Mouse (Mus musculus): ENCODE results near the gene Smyd2. TPM values are rescaled to one million over a fixed set of nuclear protein-coding genes. Genes with fewer than 3 reads are reported as not detected.

The Smyd2 gene
- polyA plus RNA-seq (2015; fragmentation: Nextera tagmentation; extraction: Ambion mirVana), result 93.3 and 98.4 TPM in 2 replicates

DNA sequence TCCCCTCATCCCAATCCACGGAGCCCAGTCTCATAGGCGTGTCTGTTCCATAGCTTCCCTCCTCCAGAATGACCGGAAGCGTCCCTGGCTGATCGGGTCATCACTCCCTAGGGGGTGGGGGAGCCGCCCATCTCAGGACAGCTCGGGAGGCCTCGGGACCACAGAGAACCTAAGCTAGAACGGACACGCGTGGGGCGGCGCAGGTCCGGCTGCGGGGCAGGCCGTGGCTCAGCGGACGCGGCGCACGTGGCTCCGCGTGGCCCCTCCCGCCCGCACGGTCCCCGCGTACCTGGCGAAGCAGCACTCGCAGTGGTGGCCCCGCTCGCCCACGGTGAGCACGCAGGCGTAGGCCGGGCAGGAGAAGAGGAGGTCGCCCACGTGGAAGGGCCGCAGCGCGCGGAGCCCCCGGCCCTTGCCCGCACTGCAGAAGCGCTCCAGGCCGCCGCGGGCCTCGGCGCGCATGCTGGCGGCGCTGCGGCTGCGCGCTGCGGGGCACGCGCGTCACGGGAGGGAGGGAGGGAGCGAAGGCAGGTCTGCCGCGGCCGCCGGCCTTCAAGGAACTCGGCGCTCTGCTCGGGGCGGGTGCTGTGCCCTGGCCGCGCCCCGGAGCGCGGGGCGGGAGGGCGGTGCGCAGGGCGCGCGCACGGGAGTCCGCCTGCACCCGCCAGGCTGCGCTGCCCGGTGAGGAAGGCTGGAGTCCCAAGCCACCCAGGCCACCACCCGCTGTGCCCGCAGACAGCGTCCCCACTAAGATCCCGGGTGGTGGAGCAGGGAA, at the start of gene Smyd2:
Gene Smyd2 (minus strand): TSS at position 546 of the 775 bp plus-strand sequence.
- Histone ChIP-seq H3K4me1 (peaks cover 42% of the 10 kb centered on the region), H3K27ac (peak within 1 kb of the TSS; percentile 68; the same call in 1 of the 2 replicates), H3K4me3 (peak within 1 kb of the TSS; percentile 80), H3K9me3 (no peaks in the 10 kb centered on the region), H3K9ac (peak within 1 kb of the TSS; percentile 87), H3K36me3 (no peaks in the 10 kb centered on the region), H3K4me2 (peak within 1 kb of the TSS; percentile 68), H3K27me3 (0 out of 2 replicates have a peak, but pooled peaks cover 5% of the 10 kb centered on the region)
- peak; percentile 76 for ATAC-seq (ENCODE audit: insufficient number of reproducible peaks, insufficient read depth, low FRiP score, low TSS enrichment, low read depth)
- under 1% methylated on average over 82 of the region's 90 CpGs for WGBS

DNA sequence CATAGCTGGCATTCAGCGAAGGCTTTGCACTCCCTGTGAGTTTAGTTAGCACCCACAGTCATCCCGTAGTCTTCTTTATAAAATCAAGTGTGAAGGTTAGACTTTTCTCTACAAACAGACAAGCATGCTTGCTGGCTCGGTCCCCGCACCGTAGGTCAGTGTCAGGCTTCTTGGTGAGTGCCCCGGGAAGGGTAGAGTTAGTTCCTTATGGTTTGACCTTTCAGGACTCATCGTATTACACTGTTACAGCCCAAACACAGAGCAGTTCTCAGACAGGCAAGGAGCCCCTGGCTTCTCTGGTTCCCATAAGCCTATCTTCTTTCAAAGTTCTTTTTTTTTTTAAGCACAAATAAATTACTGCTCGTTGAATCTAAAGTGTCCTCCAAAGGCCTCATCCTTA, 48.2 kb upstream of the Smyd2 start:
- Histone ChIP-seq H3K27ac (no peak overlapping the region), H3K36me3 (no peaks in the 10 kb centered on the region), H3K27me3 (peaks cover 6% of the 10 kb centered on the region; the same call in 1 of the 2 replicates), H3K9me3 (no peaks in the 10 kb centered on the region), H3K4me3 (no peak overlapping the region), H3K4me1 (peaks cover 4% of the 10 kb centered on the region), H3K9ac (no peak overlapping the region), H3K4me2 (no peak overlapping the region)
- ATAC-seq (ENCODE audit: insufficient number of reproducible peaks, insufficient read depth, low FRiP score, low TSS enrichment, low read depth), result no peak
- WGBS, result 67% methylated on average over 8 of the region's 8 CpGs

DNA sequence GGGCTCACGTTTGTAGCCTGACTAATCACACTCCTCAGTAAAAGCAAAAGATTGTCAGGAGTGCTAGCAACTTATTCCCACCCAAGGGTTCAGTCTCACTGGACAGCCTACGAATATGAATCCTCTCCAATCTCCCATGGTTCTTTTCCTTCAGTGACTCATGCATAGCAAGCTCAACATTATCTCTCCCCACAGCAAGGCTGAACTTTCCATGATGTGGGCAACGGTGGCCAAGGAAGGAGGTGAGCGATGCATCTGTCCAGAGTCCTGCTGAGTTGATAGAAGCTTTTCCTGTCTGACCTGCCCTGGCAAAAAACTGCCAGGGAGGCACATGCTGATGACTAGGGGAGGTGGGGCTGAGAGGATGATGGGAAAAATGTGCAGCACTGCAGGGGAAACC, 45.9 kb upstream of the Smyd2 start:
- WGBS, result 74% methylated on average over 4 of the region's 4 CpGs
- ATAC-seq (ENCODE audit: insufficient number of reproducible peaks, insufficient read depth, low FRiP score, low TSS enrichment, low read depth), result no peak
- Histone ChIP-seq H3K9ac (no peak overlapping the region), H3K4me1 (peaks cover 4% of the 10 kb centered on the region), H3K4me3 (no peak overlapping the region), H3K36me3 (no peaks in the 10 kb centered on the region), H3K9me3 (no peaks in the 10 kb centered on the region), H3K27me3 (no peaks in the 10 kb centered on the region), H3K27ac (no peak overlapping the region), H3K4me2 (no peak overlapping the region)

DNA sequence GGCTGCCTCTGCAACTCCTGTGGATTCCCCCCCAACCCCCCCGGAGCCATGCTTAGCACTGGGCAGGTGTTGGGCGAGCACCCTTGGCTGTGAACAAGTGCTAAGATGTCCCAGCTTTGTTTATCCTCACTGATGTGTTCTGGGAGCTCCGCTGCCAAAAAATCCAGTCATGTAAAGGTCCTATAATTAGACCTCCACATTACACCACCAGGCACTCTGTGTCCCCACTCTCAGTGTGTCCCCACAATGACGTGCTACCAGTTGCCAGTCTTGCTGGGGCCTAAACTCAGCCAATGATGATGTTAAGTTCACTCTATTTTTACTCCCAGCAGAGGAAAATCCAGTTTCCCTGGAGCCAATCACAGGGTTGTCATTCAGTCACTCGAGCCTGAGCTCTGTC, 38.3 kb upstream of the Smyd2 start:
- WGBS, result 66% methylated on average over 5 of the region's 5 CpGs
- Histone ChIP-seq H3K4me3 (no peak overlapping the region), H3K27me3 (no peaks in the 10 kb centered on the region), H3K9ac (no peak overlapping the region), H3K27ac (no peak overlapping the region), H3K4me2 (no peak overlapping the region), H3K9me3 (no peaks in the 10 kb centered on the region), H3K36me3 (no peaks in the 10 kb centered on the region), H3K4me1 (no peaks in the 10 kb centered on the region)
- no peak for ATAC-seq (ENCODE audit: insufficient number of reproducible peaks, insufficient read depth, low FRiP score, low TSS enrichment, low read depth)

DNA sequence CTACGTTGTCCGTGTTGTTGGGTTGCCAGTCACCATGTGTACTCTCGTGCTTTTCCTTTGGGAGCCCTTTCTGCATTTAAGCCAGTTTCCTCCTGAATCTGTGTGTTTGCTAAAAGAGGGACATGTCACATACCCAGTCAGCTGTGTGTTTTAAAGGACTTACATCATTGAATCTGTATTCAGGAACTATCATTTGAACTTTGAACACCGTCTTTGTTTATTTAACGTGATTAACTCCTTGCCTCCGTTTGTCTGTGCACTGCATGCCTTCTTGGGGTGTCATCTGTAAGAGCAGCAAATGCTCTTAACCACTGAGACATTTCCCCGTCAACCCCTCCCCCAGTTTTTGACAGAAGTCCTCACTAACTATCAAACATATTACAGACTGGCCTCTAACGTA, 37.6 kb upstream of the Smyd2 start:
- no peaks in the 10 kb centered on the region for H3K27me3 ChIP-seq
- H3K27ac ChIP-seq, result no peak overlapping the region
- H3K9me3 ChIP-seq, result no peaks in the 10 kb centered on the region
- no peak overlapping the region for H3K9ac ChIP-seq
- no peaks in the 10 kb centered on the region for H3K4me1 ChIP-seq
- no peak overlapping the region for H3K4me3 ChIP-seq
- no peaks in the 10 kb centered on the region for H3K36me3 ChIP-seq
- H3K4me2 ChIP-seq, result no peak overlapping the region
- WGBS, result 65% methylated on average over 8 of the region's 8 CpGs
- ATAC-seq (ENCODE audit: insufficient number of reproducible peaks, insufficient read depth, low FRiP score, low TSS enrichment, low read depth), result no peak

DNA sequence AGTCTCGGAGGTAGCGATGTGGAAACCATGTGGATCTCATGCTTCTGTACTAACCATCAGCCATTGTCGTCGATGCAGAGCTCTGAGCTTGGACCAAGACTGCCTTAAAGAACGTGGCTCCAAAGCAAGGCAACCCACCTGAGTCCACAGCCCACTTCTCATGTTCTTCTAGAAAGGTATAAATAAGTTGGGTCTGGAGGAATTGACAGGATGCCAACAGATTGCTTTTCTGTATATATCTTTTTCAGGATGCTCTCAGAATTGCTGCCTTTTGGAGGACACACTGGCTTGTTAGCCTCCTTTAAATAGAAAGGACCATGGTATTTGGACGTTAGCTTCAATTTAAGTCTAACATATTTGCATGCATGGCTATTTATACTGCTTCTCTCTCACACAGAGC, 29.7 kb upstream of the Smyd2 start:
- no peaks in the 10 kb centered on the region for H3K27me3 ChIP-seq
- ATAC-seq (ENCODE audit: insufficient number of reproducible peaks, insufficient read depth, low FRiP score, low TSS enrichment, low read depth), result no peak
- H3K4me3 ChIP-seq, result no peak overlapping the region
- H3K9ac ChIP-seq, result no peak overlapping the region
- WGBS, result 77% methylated on average over 6 of the region's 6 CpGs
- no peaks in the 10 kb centered on the region for H3K36me3 ChIP-seq
- no peaks in the 10 kb centered on the region for H3K4me1 ChIP-seq
- H3K27ac ChIP-seq, result no peak overlapping the region
- no peaks in the 10 kb centered on the region for H3K9me3 ChIP-seq
- H3K4me2 ChIP-seq, result no peak overlapping the region

DNA sequence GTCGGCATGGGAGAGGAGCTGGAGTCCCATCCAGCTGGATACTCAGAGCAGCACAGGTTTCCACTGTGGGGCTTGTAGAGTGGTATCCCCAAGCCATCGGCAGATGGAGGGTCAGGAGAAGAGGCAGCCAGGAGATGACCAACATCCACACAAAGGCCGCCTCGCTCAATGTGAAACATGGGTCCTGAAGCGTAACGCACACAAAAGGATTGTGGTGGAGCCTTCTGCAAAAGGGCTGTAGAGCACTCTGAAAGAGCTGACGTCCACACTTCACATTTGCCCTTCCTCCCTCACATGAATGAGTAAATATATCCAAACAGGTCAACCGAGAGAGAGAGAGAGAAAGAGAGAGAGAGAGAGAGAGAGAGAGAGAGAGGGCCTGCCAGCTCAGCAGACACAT, 25.2 kb upstream of the Smyd2 start:
- Histone ChIP-seq H3K9me3 (no peaks in the 10 kb centered on the region), H3K36me3 (no peaks in the 10 kb centered on the region), H3K4me3 (no peak overlapping the region), H3K27ac (no peak overlapping the region), H3K9ac (no peak overlapping the region), H3K4me1 (no peaks in the 10 kb centered on the region), H3K4me2 (no peak overlapping the region), H3K27me3 (no peaks in the 10 kb centered on the region)
- 86% methylated on average over 8 of the region's 8 CpGs for WGBS
- ATAC-seq (ENCODE audit: insufficient number of reproducible peaks, insufficient read depth, low FRiP score, low TSS enrichment, low read depth), result no peak

DNA sequence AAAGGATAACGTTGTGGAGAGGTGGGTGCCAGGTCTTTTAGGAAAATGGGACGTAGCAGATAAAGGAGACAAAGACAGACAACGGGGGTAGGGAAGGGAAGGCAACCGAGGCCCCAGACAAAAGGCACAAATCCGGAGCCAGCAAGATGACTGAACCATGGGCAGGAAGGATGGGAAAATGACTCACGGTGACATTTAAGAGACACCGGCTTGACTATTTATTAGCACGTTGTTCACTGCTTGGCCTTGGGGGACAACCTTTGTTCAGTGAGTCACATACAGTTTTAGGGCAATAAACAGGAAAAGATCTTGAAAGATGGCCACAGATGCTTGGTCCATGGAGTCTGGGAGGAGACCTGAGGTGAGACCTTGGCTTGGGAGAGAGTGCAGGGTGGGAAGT, 24.0 kb upstream of the Smyd2 start:
- Histone ChIP-seq H3K27me3 (no peaks in the 10 kb centered on the region), H3K27ac (no peak overlapping the region), H3K4me2 (no peak overlapping the region), H3K4me3 (no peak overlapping the region), H3K4me1 (no peaks in the 10 kb centered on the region), H3K9ac (no peak overlapping the region), H3K9me3 (no peaks in the 10 kb centered on the region), H3K36me3 (no peaks in the 10 kb centered on the region)
- no peak for ATAC-seq (ENCODE audit: insufficient number of reproducible peaks, insufficient read depth, low FRiP score, low TSS enrichment, low read depth)
- 87% methylated on average over 8 of the region's 8 CpGs for WGBS

DNA sequence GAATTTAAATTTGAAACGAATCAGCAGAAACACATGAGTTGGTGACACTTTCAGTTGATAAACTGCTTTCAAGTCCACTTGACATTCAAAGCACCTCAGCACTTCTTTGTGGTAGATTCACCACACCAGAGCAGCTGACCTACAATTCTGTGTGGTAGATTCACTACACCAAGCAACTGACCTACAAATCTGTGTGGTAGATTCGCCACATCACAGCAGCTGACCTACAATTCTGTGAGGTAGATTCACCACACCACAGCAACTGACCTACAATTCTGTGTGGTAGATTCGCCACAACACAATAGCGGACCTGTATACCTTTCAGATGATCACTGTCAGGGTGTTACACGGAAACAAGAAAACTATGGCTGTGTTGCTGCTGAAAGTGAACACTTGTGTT, 19.6 kb upstream of the Smyd2 start:
- H3K9ac ChIP-seq, result no peak overlapping the region
- H3K4me1 ChIP-seq, result no peaks in the 10 kb centered on the region
- no peak for ATAC-seq (ENCODE audit: insufficient number of reproducible peaks, insufficient read depth, low FRiP score, low TSS enrichment, low read depth)
- H3K36me3 ChIP-seq, result no peaks in the 10 kb centered on the region
- no peak overlapping the region for H3K4me2 ChIP-seq
- H3K27ac ChIP-seq, result no peak overlapping the region
- no peaks in the 10 kb centered on the region for H3K27me3 ChIP-seq
- H3K4me3 ChIP-seq, result no peak overlapping the region
- 91% methylated on average over 5 of the region's 5 CpGs for WGBS
- no peaks in the 10 kb centered on the region for H3K9me3 ChIP-seq

DNA sequence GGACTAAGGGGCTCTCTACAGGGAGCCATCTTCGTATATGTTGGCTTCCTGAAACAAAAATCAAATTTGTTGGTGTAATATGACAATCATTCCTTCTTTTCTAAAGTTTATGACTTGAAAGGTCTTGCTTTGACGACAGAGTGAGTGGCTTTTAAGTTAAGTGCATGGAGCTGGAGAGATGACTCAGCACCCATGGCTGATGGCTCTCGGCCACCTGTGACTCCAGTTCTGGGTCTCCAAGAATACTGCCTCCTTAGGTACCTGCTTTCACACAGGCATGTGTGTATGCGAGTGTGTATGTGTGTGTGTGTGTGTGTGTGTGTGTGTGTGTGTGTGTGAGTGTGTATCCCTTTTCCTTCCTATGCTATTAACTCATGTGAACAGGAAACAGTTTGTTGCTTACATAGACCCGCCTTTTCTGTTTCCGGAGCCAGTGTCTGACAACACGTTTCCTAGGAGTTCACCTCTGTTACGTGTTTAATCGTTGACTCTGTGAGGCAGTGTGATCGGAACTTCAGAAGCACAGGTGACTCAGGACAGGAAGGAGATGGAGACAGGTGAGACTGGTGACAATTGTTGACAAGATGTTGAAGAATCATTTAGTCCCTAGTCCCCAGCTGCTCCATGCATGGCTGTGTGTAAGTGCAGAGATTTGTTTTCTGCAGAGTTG, 14.4 kb upstream of the Smyd2 start:
- no peaks in the 10 kb centered on the region for H3K9me3 ChIP-seq
- no peak overlapping the region for H3K4me2 ChIP-seq
- H3K27me3 ChIP-seq, result no peaks in the 10 kb centered on the region
- no peaks in the 10 kb centered on the region for H3K4me1 ChIP-seq
- H3K36me3 ChIP-seq, result no peaks in the 10 kb centered on the region
- no peak overlapping the region for H3K9ac ChIP-seq
- WGBS, result 79% methylated on average over 10 of the region's 10 CpGs
- no peak overlapping the region for H3K4me3 ChIP-seq
- H3K27ac ChIP-seq, result no peak overlapping the region
- ATAC-seq (ENCODE audit: insufficient number of reproducible peaks, insufficient read depth, low FRiP score, low TSS enrichment, low read depth), result no peak

DNA sequence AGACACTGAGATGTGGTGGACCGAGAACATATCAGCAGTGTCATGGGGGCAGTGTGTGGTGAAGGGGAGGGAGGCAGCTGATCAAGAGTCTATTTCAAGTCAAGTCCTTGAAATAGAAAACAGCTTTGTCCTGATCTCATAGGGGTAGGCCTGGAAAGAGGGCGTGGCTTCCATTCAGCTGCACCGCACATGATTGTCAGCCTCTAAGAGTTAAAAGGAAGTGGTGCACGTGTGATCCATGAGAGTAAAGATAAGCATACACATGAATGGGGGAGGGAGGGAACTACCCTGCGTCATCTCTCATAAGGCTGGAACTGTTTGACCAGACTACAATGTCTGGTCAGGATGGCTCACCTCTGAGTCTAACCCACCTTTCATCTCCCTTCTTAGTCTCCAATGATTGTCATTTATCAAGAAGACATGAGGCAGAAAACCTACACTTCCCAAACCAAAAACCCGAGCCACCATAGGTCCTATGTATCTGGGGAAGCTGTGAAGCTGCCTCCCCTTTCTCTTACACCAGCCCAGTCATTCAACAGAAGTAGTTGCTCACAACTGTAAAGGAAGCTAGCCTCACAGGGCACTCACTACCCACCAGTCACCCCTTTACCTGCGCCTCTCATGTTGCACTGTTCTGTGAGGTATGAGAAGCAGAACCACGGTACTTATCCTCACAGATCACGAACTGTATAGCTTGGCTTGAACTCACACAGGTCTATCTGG, 11.5 kb upstream of the Smyd2 start:
- H3K27ac ChIP-seq, result no peak overlapping the region
- H3K9ac ChIP-seq, result no peak overlapping the region
- H3K9me3 ChIP-seq, result no peaks in the 10 kb centered on the region
- no peaks in the 10 kb centered on the region for H3K36me3 ChIP-seq
- no peak overlapping the region for H3K4me3 ChIP-seq
- no peaks in the 10 kb centered on the region for H3K27me3 ChIP-seq
- WGBS, result 63% methylated on average over 9 of the region's 9 CpGs
- H3K4me2 ChIP-seq, result no peak overlapping the region
- ATAC-seq (ENCODE audit: insufficient number of reproducible peaks, insufficient read depth, low FRiP score, low TSS enrichment, low read depth), result no peak
- H3K4me1 ChIP-seq, result no peaks in the 10 kb centered on the region
